Mouse (Mus musculus) midbrain, embryonic 11.5 days (tissue): ENCODE results near the gene Ubqlnl. TPM values are rescaled to one million over a fixed set of nuclear protein-coding genes. Genes with fewer than 3 reads are reported as not detected.
A peak's percentile ranks its signal among the peaks of the same experiment; 100 is the strongest.

Source experiments
- ATAC-seq: fragments of 200-750 bp; cut with Nextera tagmentation; 2 replicates; pipeline ENCODE4 v1.8.0; 2017; ENCODE audit warnings: moderate TSS enrichment, moderate library complexity; ENCODE audit not compliant: low FRiP score
- DNase-seq: peaks from one replicate; pipeline ENCODE4 v3.0.0; 2015; ENCODE audit warnings: low spot score; ENCODE audit errors: missing footprints
- H3K27ac ChIP-seq: fragments of 300-500 bp; sonication (generic); 2 replicates; pipeline ENCODE4 v1.5.1; 2014; ENCODE audit warnings: low read depth, low read length
- H3K27me3 ChIP-seq: fragments of 300-500 bp; sonication (generic); 2 replicates; pipeline ENCODE4 v1.6.1; 2014; ENCODE audit warnings: mild to moderate bottlenecking, low read length, moderate library complexity, mixed read lengths; ENCODE audit not compliant: control insufficient read depth, insufficient read depth
- H3K36me3 ChIP-seq: fragments of 300-500 bp; sonication (generic); 2 replicates; pipeline ENCODE4 v1.6.1; 2014; ENCODE audit warnings: mild to moderate bottlenecking, low read length, moderate library complexity, mixed read lengths; ENCODE audit not compliant: control insufficient read depth, insufficient read depth
- H3K4me1 ChIP-seq: fragments of 300-500 bp; sonication (generic); 2 replicates; pipeline ENCODE4 v1.6.1; 2014; ENCODE audit warnings: low read length; ENCODE audit not compliant: control insufficient read depth, insufficient read depth
- H3K4me2 ChIP-seq: fragments of 300-500 bp; sonication (generic); 2 replicates; pipeline ENCODE4 v1.6.1; 2014; ENCODE audit warnings: mild to moderate bottlenecking, moderate library complexity
- H3K4me3 ChIP-seq: fragments of 300-500 bp; sonication (generic); 2 replicates; pipeline ENCODE4 v1.5.1; 2014; ENCODE audit warnings: low read depth, low read length
- H3K9ac ChIP-seq: fragments of 300-500 bp; sonication (generic); 2 replicates; pipeline ENCODE4 v1.6.1; 2014; ENCODE audit warnings: low read length
- H3K9me3 ChIP-seq: fragments of 300-500 bp; sonication (generic); 2 replicates; pipeline ENCODE4 v1.6.1; 2016; ENCODE audit warnings: low read length; ENCODE audit not compliant: control insufficient read depth
- WGBS: fragments of 180-500 bp; shearing (Covaris S2); extraction: QIAGEN DNeasy Blood & Tissue Kit; methylation state at CpG from one replicate; pipeline ENCODE4 v1.1.7; 2014; 5-methylcytosine and 5-hydroxymethylcytosine counted together
- polyA plus RNA-seq: library from polyadenylated mRNA; unstranded; fragments of >200 nt; fragmentation: Nextera tagmentation; extraction: Ambion mirVana; gene quantifications from 2 replicates; pipeline ENCODE4 v1.2.1, GENCODE M21; 2014

Gene Ubqlnl
- not detected in 2 replicates for polyA plus RNA-seq

DNA sequence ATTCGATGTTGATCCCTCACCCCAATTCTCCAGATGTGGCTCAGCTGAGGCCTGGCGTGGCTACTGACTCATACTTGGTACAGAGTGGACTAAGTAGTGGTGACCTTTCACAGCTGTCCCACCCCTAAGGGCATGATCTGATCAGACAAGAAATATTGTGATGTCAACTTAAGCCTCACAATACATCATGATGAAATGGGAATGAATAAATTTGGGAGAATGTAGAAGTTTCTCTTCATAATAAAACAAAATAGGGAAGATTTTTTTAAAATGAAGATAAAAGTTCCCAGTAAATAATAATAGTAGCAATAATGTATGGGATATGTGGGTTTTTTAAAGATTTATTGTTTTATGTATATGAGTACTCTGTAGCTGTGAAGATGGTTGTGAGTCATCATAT is at the start of gene Ubqlnl:
Gene Ubqlnl (minus strand): TSS at position 101 of the 400 bp plus-strand sequence.
- Histone ChIP-seq H3K9ac (no peak within 1 kb of the TSS), H3K4me1 (no peaks in the 10 kb centered on the region), H3K4me2 (no peak within 1 kb of the TSS), H3K4me3 (no peak within 1 kb of the TSS), H3K27ac (no peak within 1 kb of the TSS), H3K9me3 (no peaks in the 10 kb centered on the region), H3K36me3 (no peaks in the 10 kb centered on the region), H3K27me3 (no peaks in the 10 kb centered on the region)
- DNase-seq = no peak
- WGBS = 84% methylated on average over 2 of the region's 2 CpGs
- no peak for ATAC-seq

DNA sequence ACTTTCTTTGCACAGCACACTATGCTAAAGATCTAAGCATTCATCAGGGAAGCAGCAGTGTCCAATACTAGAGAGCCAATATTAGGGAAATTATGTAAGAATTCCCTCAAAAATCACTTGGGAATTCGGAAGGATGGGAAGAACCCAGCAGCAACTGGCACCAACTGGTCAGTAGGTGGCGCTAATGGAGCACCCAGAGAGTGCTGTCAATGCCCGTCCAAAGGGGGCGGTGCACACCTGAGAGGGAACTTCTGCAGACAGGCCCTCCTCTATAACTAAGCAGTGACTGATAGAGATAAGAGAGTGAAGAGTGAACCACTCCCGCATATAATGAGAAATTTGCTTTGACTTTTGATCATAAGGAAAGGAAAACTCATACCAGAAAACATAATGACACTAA is 49.5 kb upstream of the Ubqlnl start:
- Histone ChIP-seq H3K4me3 (no peak overlapping the region), H3K9ac (no peak overlapping the region), H3K4me2 (no peak overlapping the region), H3K9me3 (no peaks in the 10 kb centered on the region), H3K27ac (no peak overlapping the region), H3K4me1 (no peaks in the 10 kb centered on the region), H3K27me3 (no peaks in the 10 kb centered on the region), H3K36me3 (no peaks in the 10 kb centered on the region)
- WGBS = 6% methylated on average over 5 of the region's 5 CpGs
- ATAC-seq (peak; percentile 77; the same call in 1 of the 2 replicates), DNase-seq (peak; percentile 89)

- 90% methylated on average over 6 of the region's 6 CpGs for WGBS
- Histone ChIP-seq H3K9me3 (no peaks in the 10 kb centered on the region), H3K27me3 (no peaks in the 10 kb centered on the region), H3K4me2 (no peak within 1 kb of the TSS), H3K9ac (no peak within 1 kb of the TSS), H3K4me3 (no peak within 1 kb of the TSS), H3K36me3 (no peaks in the 10 kb centered on the region), H3K4me1 (no peaks in the 10 kb centered on the region), H3K27ac (no peak within 1 kb of the TSS)
- ATAC-seq (no peak), DNase-seq (no peak)
Observed at GRCm38 (mm10) chr7:104195885-104196284, 45.5 kb upstream of the Ubqlnl start, which contains the start of gene Olfr649. Gene Olfr649, minus strand, starts transcription at chr7:104195985.

GRCm38 (mm10) chr7:104191275-104191674 is 40.9 kb upstream of the Ubqlnl start:
- 59% methylated on average over 9 of the region's 9 CpGs for WGBS
- Histone ChIP-seq H3K9ac (no peak overlapping the region), H3K4me1 (no peaks in the 10 kb centered on the region), H3K9me3 (no peaks in the 10 kb centered on the region), H3K27me3 (no peaks in the 10 kb centered on the region), H3K27ac (no peak overlapping the region), H3K4me3 (no peak overlapping the region), H3K4me2 (no peak overlapping the region), H3K36me3 (no peaks in the 10 kb centered on the region)
- ATAC-seq (no peak), DNase-seq (no peak)

GRCm38 (mm10) chr7:104183292-104183691 is 32.9 kb upstream of the Ubqlnl start, which contains the start of gene Olfr648:
Gene Olfr648, minus strand, starts transcription at chr7:104183392.
- H3K36me3 ChIP-seq = no peaks in the 10 kb centered on the region

DNA sequence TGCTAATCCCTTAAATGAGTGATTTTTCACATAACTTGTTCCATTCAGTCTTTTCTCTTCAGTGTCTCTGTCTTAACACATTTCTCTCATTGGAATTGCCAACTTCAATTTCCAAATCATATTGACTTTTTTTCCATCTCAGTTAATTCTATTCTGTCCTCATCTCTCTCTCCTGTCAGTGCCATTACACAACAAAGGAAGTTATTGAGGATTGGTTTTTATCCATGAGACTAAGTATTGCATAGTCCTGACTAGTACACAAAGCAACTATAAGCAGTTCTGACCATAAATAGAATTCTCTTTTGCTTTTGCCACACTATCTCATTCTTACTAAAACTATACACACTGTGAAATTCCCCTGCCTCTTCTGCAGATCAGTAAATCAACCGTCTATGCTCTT is 28.7 kb upstream of the Ubqlnl start:
- no peak overlapping the region for H3K27ac ChIP-seq
- DNase-seq = no peak
- ATAC-seq = no peak
- no peaks in the 10 kb centered on the region for H3K9me3 ChIP-seq
- H3K4me1 ChIP-seq = no peaks in the 10 kb centered on the region
- H3K4me2 ChIP-seq = no peak overlapping the region
- no peak overlapping the region for H3K4me3 ChIP-seq
- no peak overlapping the region for H3K9ac ChIP-seq
- H3K36me3 ChIP-seq = no peaks in the 10 kb centered on the region
- 82% methylated on average over 1 of the region's 1 CpGs for WGBS
- no peaks in the 10 kb centered on the region for H3K27me3 ChIP-seq

More at GRCm38 (mm10) chr7:104183292-104183691, 32.9 kb upstream of the Ubqlnl start, which contains the start of gene Olfr648:
- Histone ChIP-seq H3K4me2 (no peak within 1 kb of the TSS), H3K27me3 (no peaks in the 10 kb centered on the region), H3K27ac (no peak within 1 kb of the TSS), H3K4me1 (no peaks in the 10 kb centered on the region), H3K9ac (no peak within 1 kb of the TSS), H3K9me3 (no peaks in the 10 kb centered on the region), H3K4me3 (no peak within 1 kb of the TSS)
- ATAC-seq = no peak
- no peak for DNase-seq
- 89% methylated on average over 2 of the region's 2 CpGs for WGBS

- Histone ChIP-seq H3K9me3 (no peaks in the 10 kb centered on the region), H3K27ac (no peak overlapping the region), H3K4me3 (no peak overlapping the region), H3K4me2 (no peak overlapping the region), H3K9ac (no peak overlapping the region), H3K27me3 (no peaks in the 10 kb centered on the region), H3K4me1 (no peaks in the 10 kb centered on the region), H3K36me3 (no peaks in the 10 kb centered on the region)
- ATAC-seq (no peak), DNase-seq (no peak)
- WGBS = 68% methylated on average over 5 of the region's 5 CpGs
Observed at GRCm38 (mm10) chr7:104178422-104179054, 28.2 kb upstream of the Ubqlnl start.

DNA sequence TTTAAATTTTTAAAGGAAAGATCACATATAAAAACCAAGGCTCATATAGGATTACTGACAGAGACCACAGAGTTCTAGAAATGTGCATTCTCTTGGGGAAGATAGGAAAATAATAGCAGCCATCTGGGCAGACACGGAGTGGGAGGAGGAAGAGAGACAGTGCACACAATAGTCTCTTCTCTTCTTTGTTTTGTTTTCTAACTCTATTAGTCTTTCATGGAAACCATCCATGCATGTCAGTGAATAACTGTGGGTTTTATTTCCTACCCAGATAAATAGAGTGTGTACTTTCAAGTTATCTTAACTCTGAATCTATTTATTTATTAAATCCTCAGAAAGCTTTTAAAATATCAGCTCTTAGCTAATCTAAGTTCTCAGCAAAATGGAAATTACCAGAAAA is 24.7 kb upstream of the Ubqlnl start:
- Histone ChIP-seq H3K27me3 (no peaks in the 10 kb centered on the region), H3K4me3 (no peak overlapping the region), H3K9ac (no peak overlapping the region), H3K4me1 (no peaks in the 10 kb centered on the region), H3K36me3 (no peaks in the 10 kb centered on the region), H3K4me2 (no peak overlapping the region), H3K27ac (no peak overlapping the region), H3K9me3 (no peaks in the 10 kb centered on the region)
- no peak for ATAC-seq
- no peak for DNase-seq
- WGBS = 36% methylated on average over 1 of the region's 1 CpGs

DNA sequence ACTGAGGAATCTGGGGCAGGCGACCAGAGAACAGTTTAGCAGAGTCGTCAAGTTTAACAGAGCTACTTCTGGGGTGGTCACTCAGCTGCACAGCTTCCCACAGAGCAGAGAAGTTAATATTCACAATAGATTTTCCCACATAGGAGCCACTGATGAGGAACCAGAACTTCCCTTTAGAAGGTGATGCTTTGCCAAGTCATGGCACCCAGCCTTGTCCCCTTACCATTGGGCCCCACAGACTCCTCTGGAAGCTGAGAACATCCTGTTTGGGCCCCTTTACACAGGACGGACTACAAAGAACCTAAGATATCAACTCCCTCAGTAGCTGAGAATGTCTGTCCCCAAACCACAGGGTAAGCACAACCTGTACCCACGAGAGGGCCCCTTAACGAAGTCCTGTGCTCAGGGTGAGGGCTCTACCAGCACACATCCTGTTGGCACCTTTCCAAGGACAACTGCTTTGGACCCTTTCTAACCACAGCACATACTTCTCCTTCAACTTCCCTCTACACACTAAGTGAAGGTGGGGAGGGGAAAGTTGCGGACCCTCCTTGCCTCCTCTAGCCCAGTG is 19.4 kb upstream of the Ubqlnl start:
- Histone ChIP-seq H3K27me3 (no peaks in the 10 kb centered on the region), H3K27ac (no peak overlapping the region), H3K36me3 (no peaks in the 10 kb centered on the region), H3K9me3 (no peaks in the 10 kb centered on the region), H3K4me3 (no peak overlapping the region), H3K4me1 (no peaks in the 10 kb centered on the region), H3K9ac (no peak overlapping the region), H3K4me2 (no peak overlapping the region)
- no peak for DNase-seq
- WGBS = 86% methylated on average over 6 of the region's 6 CpGs
- no peak for ATAC-seq
